Mouse (Mus musculus): ENCODE data around the gene Pde4c.

- no peak for TF ChIP-seq TAL1 (IDR thresholded peaks at IDR 0.05; ENCODE audit: low read length)
- TF ChIP-seq GATA1 (IDR thresholded peaks at IDR 0.05; ENCODE audit: low read length), result no peak
These were observed 67.3 kb downstream of the Pde4c start for GRCm38 (mm10) chr8:70790846-70791245.

All from erythroblast, embryonic 14.5 days (primary cell).